ENCODE assay signal across 24 mouse cellular contexts in the genomic region with DNA sequence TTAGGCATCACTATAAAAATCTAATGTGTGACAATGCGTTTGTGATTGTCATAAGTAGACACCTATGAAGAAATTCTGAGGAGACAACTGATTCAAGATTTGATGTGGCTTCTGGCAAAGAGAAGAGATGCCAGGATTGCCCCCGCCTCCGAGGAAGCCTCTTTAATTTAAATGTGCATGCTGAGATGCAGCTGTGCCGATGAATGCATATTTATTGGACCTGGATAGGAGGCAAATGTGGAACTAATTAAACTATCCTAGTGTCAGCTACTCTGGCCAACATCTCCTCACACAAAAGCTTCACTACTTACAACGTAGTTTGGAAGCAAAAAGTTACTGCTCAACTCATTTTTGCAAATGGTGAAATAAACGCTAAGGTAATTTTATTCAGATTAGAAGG.
"Had no signal": no experiment of that assay in that cellular context is flagged by ENCODE, and none has a peak within 500 bp of the region (broad histone marks: within the 10 kb centered on the region; RNA-seq: fewer than 3 reads in every experiment).

No protein-coding gene starts in this region.

- H3K4me1 ChIP-seq: heart, embryonic 13.5 days; heart, embryonic 15.5 days; hindbrain, embryonic 15.5 days; kidney, embryonic 15.5 days; limb, embryonic 13.5 days; limb, embryonic 15.5 days; liver, embryonic 12.5 days had no signal

- H3K9ac ChIP-seq: heart, embryonic 13.5 days; heart, embryonic 15.5 days; hindbrain, embryonic 15.5 days; kidney, embryonic 15.5 days; limb, embryonic 13.5 days; limb, embryonic 15.5 days; liver, embryonic 12.5 days; liver, embryonic 14.5 days had no signal

- H3K4me3 ChIP-seq: heart, adult 2 months; heart, embryonic 13.5 days; heart, embryonic 15.5 days; hindbrain, embryonic 15.5 days; kidney, embryonic 15.5 days; limb, embryonic 13.5 days; limb, embryonic 15.5 days; liver, embryonic 12.5 days had no signal

- H3K4me2 ChIP-seq: heart, embryonic 11.5 days; heart, embryonic 13.5 days; heart, embryonic 15.5 days; hindbrain, embryonic 15.5 days; kidney, embryonic 15.5 days; limb, embryonic 13.5 days; limb, embryonic 15.5 days; liver, embryonic 12.5 days had no signal

- H3K27ac ChIP-seq: heart, adult 2 months; heart, embryonic 13.5 days; heart, embryonic 15.5 days; hindbrain, embryonic 15.5 days; kidney, embryonic 15.5 days; kidney, postnatal 0 days; limb, embryonic 13.5 days; limb, embryonic 15.5 days; liver, embryonic 12.5 days; liver, embryonic 14.5 days had no signal

- DNase-seq: gastrocnemius, postnatal 14 days; gastrocnemius, postnatal 36 days; heart, adult 11 months; heart, adult 2 months; heart, postnatal 14 days; heart, postnatal 36 days; kidney, adult 11 months; kidney, adult 2 months; kidney, adult 9 months; kidney, postnatal 14 days; kidney, postnatal 36 days; layer of hippocampus, adult 9-11 months; layer of hippocampus, postnatal 36 days had no signal

- H3K36me3 ChIP-seq: heart, embryonic 13.5 days; heart, embryonic 15.5 days; hindbrain, embryonic 15.5 days; kidney, embryonic 15.5 days; limb, embryonic 13.5 days; limb, embryonic 15.5 days; liver, embryonic 12.5 days had no signal

- ATAC-seq: intestine, embryonic 16.5 days; liver, embryonic 12.5 days had no signal

- H3K27me3 ChIP-seq: heart, embryonic 13.5 days; heart, embryonic 15.5 days; hindbrain, embryonic 15.5 days; kidney, embryonic 15.5 days; limb, embryonic 15.5 days; liver, embryonic 12.5 days had no signal

- H3K9me3 ChIP-seq: heart, embryonic 13.5 days; heart, embryonic 15.5 days; hindbrain, embryonic 15.5 days; kidney, embryonic 15.5 days; limb, embryonic 13.5 days; limb, embryonic 15.5 days; liver, embryonic 12.5 days had no signal
